Mouse (Mus musculus) lung, adult 2 months (tissue): ENCODE data around the gene 1700028K03Rik. TPM values are rescaled to one million over a fixed set of nuclear protein-coding genes. Genes with fewer than 3 reads are reported as not detected.

Source experiments
- DNase-seq: peaks from one replicate; pipeline ENCODE4 v3.0.0; 2022
- H3K4me1 ChIP-seq: fragments of 200-500 bp; 2 replicates; pipeline ENCODE4 v1.6.1; 2011; ENCODE audit warnings: low read length; ENCODE audit not compliant: control insufficient read depth, insufficient read depth
- H3K4me3 ChIP-seq: fragments of 200-500 bp; replicated peaks from 2 replicates; pipeline ENCODE3; 2011; ENCODE audit warnings: low read depth, mild to moderate bottlenecking, control low read depth, low read length; ENCODE audit errors: extremely low read depth
- CTCF ChIP-seq: fragments of 200-500 bp; IDR thresholded peaks from 2 replicates; pipeline ENCODE4 v1.5.1; 2011; ENCODE audit warnings: mild to moderate bottlenecking, low read length, control low read depth; ENCODE audit not compliant: insufficient read depth
- POLR2A ChIP-seq: fragments of 200-500 bp; IDR thresholded peaks from 2 replicates; pipeline ENCODE4 v1.6.1; 2011; ENCODE audit warnings: low read depth, mild to moderate bottlenecking, control low read depth, low read length, borderline replicate concordance; ENCODE audit errors: extremely low read depth
- WGBS: fragments of 180-500 bp; shearing (Covaris S2); methylation state at CpG from one replicate; pipeline ENCODE4 v1.1.7; 2018; 5-methylcytosine and 5-hydroxymethylcytosine counted together
- polyA plus RNA-seq: library from polyadenylated mRNA; depleted of rRNA; stranded (reverse); fragments of >200 nt; gene quantifications from 2 replicates; pipeline ENCODE4 v1.2.3, GENCODE M21; 2012; rRNA removed

Gene 1700028K03Rik
- polyA plus RNA-seq: not detected in 2 replicates

DNA sequence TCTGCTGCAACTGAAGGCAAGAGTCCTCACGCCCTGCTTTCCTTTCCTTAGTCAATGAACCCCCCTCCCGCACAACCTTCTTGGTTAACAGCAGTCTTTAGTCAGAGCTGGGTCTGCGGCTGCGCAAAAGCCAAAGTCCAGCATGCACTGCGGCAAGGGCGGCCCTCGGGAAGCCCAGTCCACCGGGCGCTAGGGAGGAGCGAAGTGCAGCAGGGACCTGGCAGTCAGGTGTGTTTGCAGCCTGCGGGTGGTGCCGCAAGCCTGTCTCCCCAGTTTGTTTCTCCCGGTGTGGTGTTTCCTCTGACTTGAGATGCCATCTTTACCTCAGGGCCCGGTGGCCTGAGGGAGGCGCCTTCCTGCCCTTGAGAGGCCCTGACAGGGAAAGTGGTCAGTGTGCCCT, at the start of gene 1700028K03Rik:
TSS of gene 1700028K03Rik (plus strand) at position 129 of the 400 bp plus-strand sequence.
- TF ChIP-seq POLR2A (no peak), CTCF (no peak)
- WGBS: 75% methylated on average over 15 of the region's 15 CpGs
- no peak for DNase-seq
- Histone ChIP-seq H3K4me3 (no peak within 1 kb of the TSS), H3K4me1 (no peaks in the 10 kb centered on the region)

DNA sequence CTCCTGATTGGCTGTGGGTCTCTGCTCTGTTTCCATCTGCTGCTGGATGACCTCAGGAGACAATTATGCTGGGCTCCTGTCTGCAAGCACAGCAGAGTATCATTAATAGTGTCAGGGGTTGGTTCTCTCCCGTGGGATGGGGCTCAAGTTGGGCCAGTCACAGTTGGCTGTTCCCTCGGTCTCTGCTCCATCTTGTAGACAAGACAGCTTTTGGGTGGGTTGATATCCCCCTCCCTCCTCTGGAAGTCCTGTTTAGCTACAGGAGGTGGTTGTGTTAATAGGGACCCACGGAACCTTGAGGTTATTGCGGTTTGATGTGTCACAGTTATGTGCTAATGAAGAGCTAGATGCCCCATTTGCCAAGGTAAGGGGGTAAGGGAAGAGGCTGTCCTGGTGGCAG, 45.5 kb upstream of the 1700028K03Rik start:
- Histone ChIP-seq H3K4me3 (no peak overlapping the region), H3K4me1 (no peaks in the 10 kb centered on the region)
- 70% methylated on average over 4 of the region's 4 CpGs for WGBS
- no peak for DNase-seq
- TF ChIP-seq CTCF: no peak
- no peak for TF ChIP-seq POLR2A

DNA sequence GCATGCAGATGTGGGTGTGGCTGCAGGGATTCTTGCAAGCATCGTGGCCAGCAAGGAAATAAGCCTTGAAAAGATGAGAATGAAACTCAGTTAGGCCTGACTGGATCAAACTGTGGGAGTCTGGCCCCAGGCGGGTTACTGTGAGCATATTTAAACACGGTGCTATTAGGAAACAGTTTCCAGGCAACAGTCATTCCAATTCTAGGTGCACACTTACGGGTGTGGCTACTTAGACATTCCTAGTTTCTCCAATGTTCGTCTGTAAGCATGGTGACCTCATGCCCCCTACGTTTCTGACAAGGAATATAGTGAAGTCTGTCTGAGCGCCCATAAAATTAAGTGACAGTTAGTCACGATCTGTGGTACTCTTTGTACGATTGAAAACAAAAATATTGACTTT, 43.5 kb upstream of the 1700028K03Rik start:
- TF ChIP-seq POLR2A (no peak), CTCF (no peak)
- 67% methylated on average over 9 of the region's 9 CpGs for WGBS
- Histone ChIP-seq H3K4me3 (no peak overlapping the region), H3K4me1 (no peaks in the 10 kb centered on the region)
- DNase-seq: no peak

DNA sequence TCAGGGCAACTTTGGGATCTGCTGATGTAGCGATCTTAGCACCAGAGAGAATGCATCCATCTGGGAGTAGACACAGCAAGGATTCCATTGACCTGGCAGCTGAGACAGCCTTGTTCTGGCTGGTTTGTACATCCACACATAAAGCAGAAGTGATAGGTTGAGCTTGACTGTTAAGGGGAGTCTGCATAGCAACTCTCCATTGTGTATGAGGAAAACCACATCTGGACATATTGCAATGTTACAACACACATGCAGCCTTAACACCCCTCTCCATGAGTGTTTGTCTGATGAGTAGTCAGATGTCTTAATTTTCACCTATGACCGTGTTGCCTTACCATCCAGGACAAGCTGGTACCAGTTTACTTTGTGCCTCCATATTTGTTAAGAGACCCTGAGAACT, 42.0 kb upstream of the 1700028K03Rik start:
- TF ChIP-seq CTCF (no peak), POLR2A (no peak)
- no peaks in the 10 kb centered on the region for H3K4me1 ChIP-seq
- DNase-seq: no peak
- no peak overlapping the region for H3K4me3 ChIP-seq
- WGBS: 93% methylated on average over 2 of the region's 2 CpGs

DNA sequence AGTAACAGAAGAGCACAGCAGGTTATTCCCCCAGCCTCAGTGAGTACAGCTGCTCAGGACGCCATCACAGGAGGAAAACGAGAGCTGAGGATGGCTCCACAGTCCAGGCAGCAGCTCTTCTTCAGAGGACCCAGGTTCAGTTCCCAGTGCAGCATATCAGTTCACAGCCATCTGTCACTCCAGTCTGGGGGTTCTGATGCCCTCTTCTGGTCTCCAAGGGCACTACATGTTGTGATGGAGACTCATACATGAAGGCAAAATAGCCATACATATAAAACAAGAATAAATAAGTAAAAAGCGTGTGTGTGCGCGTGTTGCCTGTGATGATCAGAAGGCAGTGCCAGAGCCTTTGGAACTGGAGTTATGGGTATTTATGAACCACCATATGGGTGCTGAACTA, 39.8 kb upstream of the 1700028K03Rik start:
- WGBS: over 99% methylated on average over 5 of the region's 5 CpGs
- no peak for DNase-seq
- TF ChIP-seq POLR2A (no peak), CTCF (no peak)

DNA sequence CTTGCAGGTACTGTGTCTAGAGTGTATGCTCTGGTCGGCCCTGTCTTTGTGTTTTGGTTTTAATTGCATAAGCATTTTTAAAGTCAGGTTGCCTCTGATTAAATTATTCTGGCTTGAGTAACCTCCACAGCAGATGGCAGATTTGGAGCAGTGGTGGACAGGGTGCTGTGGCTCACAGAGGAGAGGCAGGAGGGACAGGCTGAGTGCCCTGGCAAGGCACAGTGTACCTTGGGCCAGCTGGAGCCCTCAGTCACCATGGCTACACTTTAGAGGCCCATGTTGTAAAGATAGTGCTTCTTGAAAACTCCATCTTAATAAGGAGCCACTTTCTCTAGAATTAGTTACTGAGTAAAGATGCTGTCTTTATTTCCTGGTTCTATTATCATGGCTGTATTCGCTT, 38.5 kb upstream of the 1700028K03Rik start:
- H3K4me3 ChIP-seq: no peak overlapping the region
- 89% methylated on average over 2 of the region's 2 CpGs for WGBS

More for the DNA sequence above, 39.8 kb upstream of the 1700028K03Rik start:
- no peak overlapping the region for H3K4me3 ChIP-seq
- H3K4me1 ChIP-seq: no peaks in the 10 kb centered on the region; the same call in 1 of the 2 replicates

DNA sequence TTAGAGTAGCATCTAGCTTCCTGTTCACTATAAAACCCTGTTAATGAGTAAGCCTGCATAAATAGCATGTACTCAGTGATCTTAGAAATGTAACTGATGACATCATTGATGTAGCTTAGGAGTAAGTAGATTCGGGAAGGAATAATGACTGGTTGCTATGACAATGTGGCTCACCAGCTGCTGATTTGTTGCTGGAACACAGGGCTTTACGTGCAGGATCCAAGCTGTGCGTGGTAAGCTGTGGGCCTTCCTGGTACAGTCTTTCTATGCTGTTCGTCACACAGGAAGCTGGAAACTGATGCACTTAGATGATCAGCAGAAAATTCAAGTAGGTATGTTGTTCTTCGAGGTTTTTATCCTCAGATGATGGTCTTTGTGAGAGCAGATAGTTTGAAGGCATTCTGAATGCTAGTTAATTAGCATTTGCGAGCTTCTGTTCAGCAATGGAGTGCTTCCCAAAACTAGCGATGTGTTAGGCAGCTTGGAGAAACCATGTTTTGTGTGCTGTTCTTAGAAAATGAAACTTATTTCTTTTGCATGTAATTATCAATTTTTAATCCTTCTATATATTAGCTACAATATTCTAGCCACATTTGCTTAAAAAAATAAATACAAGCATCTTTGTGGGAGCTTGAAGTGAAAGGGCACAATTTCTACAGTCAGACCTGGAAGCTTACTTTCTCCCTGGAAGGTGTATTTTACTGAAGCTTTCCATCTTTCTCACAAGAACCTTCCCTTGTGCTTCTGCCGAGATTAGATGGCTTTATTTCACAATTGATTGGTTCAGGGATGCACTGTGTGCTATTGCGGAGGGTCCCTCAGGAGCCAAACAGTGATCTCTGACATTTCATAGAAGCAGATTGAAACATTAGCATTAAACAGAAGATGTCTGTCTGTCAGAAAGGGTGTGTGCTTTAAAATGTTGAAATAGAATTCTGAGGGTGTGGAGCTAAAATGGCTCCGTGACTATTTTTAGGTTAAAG, 36.7 kb upstream of the 1700028K03Rik start:
- WGBS: 76% methylated on average over 10 of the region's 10 CpGs
- H3K4me1 ChIP-seq: no peaks in the 10 kb centered on the region; the same call in 1 of the 2 replicates
- DNase-seq: no peak
- TF ChIP-seq CTCF (no peak), POLR2A (no peak)
- H3K4me3 ChIP-seq: no peak overlapping the region

More for the DNA sequence above, 38.5 kb upstream of the 1700028K03Rik start:
- no peak for DNase-seq
- H3K4me1 ChIP-seq: no peaks in the 10 kb centered on the region; the same call in 1 of the 2 replicates
- no peak for TF ChIP-seq POLR2A
- no peak for TF ChIP-seq CTCF

DNA sequence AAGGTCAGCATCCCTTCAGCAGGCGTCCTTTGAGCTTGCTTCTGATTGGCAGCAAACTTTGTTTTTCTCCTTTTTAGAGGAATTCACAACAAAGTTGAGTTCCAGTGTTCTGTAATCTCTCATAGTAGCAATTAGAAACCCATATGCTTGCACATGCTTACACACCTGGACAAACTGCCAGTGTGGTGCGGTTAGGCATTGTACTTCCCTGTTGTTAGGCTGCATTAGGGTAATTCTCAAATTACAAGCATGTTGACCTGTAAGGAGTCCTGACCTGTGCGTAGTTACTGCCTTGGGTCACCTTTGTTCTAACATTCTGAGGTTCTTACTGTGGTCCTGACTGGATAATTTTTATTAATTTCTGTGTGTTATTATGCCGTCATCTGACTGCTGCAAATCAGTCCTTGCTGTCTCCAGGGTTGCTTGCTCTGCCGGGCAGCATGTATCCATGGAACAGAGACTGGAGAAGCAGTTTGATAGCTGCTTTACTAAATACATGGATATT, 35.7 kb upstream of the 1700028K03Rik start:
- Histone ChIP-seq H3K4me3 (no peak overlapping the region), H3K4me1 (no peaks in the 10 kb centered on the region; the same call in 1 of the 2 replicates)
- no peak for DNase-seq
- no peak for TF ChIP-seq POLR2A
- no peak for TF ChIP-seq CTCF
- 78% methylated on average over 5 of the region's 5 CpGs for WGBS

DNA sequence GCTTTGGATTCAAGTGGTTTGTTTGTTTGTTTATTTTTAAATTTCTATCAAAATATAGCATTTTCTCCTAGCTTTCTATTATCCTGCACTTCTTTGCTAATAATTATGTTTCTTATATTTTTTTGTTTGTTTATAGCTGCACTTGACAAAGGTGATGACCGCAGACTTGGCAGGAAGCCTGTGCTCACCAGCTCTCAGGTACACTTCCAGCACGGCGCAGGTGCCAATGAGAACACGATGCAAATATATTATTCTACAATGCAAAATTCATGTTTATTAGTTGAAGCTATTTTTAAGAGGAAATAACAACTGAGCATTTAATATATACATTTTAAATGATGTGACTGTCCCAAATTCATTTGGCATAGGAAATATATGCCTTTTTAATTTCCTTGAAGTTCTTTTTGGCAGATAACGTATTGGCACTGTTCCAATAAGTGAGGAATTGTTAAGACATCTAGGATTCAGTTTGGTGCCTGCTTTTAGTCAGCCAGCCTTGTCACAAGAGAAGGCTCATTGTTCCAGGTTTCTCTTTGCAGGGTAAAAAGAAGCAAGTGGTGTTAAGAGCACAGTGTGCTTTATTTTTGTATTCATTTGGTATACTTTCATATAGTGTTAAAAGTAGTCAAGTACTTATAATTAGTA, 34.5 kb upstream of the 1700028K03Rik start:
- H3K4me3 ChIP-seq: no peak overlapping the region
- no peak for DNase-seq
- TF ChIP-seq POLR2A: no peak
- no peak for TF ChIP-seq CTCF
- WGBS: 76% methylated on average over 5 of the region's 5 CpGs
- H3K4me1 ChIP-seq: no peaks in the 10 kb centered on the region; the same call in 1 of the 2 replicates
